Mouse (Mus musculus): ENCODE results near the gene Hist1h2bh. TPM values are rescaled to one million over a fixed set of nuclear protein-coding genes. Genes with fewer than 3 reads are reported as not detected.
A peak's percentile ranks its signal among the peaks of the same experiment; 100 is the strongest.
"Not testable (repeated sequence)": the region's sequence is repeated elsewhere in the genome, so short reads cannot be mapped to it uniquely, and the experiment has no call there.

The Hist1h2bh gene
- under 1 TPM; 0.41 to 0.66 TPM for polyA plus RNA-seq (2017; shearing (Covaris generic))

DNA sequence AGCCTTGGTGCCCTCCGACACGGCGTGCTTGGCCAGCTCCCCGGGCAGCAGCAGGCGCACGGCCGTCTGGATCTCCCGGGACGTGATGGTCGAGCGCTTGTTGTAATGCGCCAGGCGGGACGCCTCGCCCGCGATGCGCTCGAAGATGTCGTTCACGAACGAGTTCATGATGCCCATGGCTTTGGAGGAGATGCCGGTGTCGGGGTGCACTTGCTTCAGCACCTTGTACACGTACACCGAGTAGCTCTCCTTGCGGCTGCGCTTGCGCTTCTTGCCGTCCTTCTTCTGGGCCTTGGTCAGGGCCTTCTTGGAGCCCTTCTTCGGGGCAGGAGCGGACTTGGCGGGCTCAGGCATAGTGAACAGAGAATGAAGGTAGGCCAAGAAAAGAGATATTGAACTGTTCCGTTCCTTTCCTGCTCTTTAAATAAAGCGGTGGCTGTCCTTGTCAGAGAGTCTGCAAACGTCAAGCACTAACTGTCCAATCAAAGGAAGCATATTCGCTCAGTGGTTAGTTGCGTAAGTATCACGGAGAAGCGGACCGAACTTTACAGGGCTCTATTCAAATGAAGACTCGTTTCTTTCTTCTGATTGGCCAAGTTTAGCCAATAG lies at the start of gene Hist1h2bh:
Gene Hist1h2bh, minus strand, starts transcription at position 394 of the 609 bp plus-strand sequence.
- peak; percentile 89 for ATAC-seq

DNA sequence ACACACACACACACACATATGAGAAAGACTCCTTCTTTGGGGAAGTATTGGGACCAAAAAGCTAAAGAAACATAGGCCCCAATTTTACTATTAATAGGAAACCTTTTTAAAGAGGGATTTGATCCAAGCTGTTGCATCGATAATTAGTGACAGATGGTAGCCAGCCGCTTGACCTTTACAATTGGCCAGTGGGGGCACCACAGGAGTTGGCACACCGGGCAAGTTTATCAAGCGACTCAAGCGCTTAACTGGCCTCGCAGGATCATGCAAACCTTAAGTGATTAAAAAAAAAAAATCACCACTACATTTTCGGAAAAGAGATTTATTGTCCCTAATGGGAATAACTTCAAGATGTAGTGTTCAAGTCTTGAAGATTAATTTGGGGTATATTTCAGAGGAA lies 49.4 kb upstream of the Hist1h2bh start:
- ATAC-seq, result no peak

DNA sequence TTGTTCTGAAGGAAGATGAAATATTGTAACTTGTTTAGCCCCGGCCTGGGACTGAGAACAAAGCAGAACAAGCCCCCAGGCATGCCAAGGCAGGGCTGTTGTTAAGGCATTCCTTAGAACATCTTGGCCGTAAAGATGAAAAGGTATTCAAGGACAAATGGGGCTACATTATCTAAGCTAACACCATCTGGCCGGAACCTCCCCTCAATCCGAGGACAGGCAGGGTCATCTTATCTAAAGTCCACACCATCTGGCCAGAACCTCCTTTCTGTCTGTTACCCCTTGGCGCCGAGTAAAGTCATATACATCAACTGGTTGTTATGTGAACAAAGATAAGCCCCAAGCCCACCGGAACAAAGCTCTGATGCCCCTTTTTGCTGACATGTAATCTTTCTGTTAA lies 48.7 kb upstream of the Hist1h2bh start:
- ATAC-seq, result not testable (repeated sequence)

DNA sequence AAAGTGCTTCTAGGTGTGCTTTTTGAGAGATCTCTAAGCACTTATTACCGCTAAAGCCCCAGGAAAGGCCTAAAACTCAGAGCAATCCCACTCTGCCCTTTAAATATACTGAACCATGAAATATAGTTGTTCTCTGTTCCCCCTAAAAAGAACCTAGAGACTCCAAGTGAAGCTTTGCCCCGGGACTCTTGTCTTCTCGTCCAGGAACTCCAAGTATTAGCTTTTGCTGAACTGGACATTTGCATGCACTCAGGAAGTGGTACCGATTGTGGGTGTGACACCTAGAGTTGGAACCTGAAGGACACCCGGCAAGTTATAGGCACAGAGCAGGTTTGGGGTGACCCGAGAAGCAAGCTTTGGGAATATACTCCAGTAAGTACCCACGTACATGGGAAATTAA lies 48.0 kb upstream of the Hist1h2bh start:
- no peak for ATAC-seq

DNA sequence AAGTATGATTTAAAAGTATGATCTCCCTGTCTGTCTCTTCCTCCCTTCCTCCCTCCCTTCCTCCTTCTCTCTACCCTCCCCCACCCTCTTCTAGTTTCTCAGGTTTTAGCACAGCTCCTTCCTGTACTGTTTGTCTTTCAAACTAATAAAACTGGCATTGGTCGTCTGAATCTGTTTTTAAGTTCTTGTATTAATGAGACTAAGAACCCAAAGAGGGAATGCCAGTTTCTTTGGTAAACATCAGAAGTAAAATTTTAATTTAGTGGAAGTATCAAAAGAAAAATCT lies 43.7 kb upstream of the Hist1h2bh start:
- no peak for ATAC-seq

DNA sequence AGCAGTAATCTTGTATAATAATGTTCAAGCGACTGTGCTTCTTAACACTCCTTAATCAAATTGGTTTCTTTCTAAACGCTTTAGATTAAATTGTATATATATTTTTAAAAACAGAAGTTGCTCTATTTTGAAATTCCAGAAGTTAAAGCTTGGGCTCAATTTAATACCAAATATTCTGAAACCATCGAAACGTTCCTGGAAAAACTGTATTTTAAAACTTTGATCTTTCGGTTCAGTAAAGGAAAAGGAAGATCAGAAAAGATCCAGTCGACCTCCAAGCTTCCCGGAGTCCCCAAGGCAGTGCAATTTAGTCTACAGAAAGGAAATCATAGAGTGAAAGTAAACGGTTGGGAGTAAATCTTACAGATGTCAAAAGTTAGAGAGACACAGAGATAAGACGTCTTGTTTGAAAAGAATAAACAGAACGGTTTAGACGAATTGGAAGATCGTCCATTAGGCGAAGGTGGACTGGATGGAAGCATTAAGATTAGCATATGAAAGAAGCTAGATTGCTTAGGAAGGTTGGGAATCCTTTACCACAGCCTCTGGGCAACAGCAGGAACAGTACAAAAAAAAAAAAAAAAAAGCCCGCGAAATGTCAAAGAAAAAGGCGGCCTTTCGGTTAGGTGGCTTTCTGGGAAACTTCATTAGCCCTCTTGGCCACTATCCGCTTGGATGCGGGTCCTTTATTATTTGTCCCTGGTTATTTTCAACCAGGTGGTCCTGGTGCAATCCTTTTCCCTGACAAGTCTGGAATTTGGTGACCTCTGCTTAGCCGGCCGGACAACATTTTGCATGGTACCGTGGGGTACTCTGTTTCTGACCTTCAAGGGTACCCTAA lies 43.1 kb upstream of the Hist1h2bh start:
- no peak for ATAC-seq

DNA sequence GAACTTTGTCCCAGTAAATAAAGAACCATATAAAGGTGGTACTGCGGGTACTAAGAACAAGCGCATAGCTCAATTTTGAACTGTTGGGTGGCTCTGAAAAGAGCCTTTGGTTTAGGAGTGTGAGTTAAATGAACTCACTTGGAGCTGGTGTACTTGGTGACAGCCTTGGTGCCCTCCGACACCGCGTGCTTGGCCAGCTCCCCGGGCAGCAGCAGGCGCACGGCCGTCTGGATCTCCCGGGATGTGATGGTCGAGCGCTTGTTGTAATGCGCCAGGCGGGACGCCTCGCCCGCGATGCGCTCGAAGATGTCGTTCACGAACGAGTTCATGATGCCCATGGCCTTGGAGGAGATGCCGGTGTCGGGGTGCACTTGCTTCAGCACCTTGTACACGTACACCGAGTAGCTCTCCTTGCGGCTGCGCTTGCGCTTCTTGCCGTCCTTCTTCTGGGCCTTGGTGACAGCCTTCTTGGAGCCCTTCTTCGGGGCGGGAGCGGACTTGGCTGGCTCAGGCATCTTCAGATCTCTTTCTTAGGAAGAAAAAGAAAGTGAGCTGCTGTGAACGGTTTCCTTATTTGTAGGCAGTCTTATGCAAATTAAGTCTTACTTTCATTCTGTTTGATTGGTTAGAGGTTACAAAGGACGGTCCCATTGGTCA lies 42.4 kb upstream of the Hist1h2bh start:
- ATAC-seq, result peak; percentile 79

DNA sequence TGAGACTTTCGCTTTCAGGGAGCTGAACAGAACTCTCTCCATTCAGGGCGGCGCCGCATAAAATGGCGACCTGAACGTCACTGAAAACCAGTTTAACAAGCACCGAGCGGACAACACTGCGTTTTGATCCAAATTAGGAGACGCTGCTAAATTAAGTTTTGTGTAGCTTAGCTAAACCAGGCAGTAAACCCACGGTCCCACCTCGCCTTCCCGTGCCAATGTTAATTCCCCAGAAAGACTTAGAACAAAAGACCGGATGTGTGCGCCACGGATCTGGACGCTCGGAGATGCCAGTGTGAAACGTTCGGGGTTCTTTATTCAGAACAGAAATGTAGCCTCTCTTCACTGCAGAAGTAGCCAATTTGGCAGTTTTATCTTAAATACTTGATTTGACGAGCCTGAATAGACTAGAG lies 41.8 kb upstream of the Hist1h2bh start:
- peak; percentile 45 for ATAC-seq

DNA sequence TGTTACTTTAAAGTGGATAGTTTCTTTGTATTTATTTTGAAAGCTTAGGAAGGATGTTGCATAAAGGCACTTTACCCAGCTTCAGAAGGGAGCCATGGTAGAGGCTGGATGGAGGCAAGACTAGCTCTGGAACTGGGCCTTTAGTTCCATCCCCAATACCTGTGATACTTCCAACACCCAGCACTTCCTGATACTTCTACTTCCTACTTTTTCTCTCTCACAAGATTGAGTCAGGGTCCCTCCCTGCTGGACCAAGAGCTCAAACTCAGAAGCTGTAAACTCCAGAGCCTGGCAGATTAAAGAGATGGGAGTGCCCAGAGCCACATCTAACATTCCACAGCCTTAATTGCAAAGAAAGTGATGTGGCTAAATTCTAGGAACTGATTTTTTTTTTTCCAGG lies 41.1 kb upstream of the Hist1h2bh start:
- no peak for ATAC-seq

DNA sequence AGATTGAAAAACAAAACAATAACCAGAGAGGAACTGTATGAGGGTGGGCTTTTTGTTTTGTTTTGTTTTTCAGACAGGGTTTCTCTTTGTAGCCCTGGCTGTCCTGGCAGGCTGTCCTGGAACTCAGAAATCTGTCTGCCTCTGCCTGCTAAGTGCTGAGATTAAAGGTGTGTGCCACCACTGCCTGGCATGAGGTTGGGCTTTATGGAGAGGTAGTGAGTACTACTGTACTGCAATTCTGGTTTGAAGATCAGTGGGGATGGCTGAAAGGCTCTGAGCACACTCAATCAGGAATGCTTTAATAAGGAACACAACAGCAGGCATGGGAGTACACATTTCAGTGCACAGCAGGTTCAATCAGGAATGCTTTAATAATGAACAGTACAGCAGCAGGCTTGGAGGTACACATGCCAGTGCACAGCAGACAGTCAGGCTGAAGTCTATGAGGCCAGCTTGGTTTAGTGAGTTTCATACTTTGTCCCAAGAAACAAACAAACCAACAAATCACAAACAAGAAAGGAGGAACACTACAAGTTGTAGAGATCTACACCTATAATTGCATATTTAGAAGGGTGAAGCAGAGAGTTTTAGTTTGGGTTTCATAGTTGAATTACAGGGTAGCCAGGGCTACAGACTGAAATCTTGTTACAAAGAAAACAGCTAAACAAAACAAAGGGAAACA lies 40.3 kb upstream of the Hist1h2bh start:
- no peak for ATAC-seq

DNA sequence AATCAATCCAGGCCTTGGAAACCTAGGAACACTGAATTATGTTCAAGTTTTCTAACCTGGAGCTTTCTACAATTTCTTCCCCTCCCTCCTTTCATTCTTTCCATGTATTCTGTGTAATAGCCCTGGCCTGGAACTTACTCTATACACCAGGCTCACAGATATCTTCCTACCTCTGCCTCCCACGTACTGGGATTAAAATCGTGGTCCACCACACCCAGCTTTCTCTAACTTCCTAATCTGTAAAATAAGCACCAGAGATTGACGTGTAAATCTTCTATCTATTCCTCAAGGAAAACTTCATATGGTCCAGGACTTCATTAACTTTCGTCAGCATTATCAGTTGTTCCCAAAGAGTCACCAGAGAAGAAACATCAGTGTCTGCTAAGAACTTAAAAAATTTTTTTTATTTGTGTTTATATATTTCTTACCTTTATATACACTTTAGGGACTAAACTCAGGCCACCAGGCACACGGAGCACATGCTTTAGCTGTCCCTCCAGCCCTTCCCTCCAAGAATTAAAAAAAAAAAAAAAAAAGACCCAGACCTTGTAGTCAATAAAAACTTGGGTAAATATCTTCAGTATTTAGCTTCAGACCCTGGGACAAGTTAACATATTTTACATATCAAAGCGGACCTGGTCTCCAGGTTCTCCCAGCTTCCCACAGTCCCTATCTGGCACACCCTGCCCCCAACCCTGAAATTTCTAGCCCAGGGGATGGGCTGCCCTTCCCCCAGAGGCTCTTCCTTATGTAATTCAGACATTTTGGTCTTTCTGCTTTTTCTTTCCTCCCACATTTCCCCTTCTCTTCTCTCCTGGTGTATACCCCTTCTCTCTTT lies 39.2 kb upstream of the Hist1h2bh start:
- no peak for ATAC-seq

DNA sequence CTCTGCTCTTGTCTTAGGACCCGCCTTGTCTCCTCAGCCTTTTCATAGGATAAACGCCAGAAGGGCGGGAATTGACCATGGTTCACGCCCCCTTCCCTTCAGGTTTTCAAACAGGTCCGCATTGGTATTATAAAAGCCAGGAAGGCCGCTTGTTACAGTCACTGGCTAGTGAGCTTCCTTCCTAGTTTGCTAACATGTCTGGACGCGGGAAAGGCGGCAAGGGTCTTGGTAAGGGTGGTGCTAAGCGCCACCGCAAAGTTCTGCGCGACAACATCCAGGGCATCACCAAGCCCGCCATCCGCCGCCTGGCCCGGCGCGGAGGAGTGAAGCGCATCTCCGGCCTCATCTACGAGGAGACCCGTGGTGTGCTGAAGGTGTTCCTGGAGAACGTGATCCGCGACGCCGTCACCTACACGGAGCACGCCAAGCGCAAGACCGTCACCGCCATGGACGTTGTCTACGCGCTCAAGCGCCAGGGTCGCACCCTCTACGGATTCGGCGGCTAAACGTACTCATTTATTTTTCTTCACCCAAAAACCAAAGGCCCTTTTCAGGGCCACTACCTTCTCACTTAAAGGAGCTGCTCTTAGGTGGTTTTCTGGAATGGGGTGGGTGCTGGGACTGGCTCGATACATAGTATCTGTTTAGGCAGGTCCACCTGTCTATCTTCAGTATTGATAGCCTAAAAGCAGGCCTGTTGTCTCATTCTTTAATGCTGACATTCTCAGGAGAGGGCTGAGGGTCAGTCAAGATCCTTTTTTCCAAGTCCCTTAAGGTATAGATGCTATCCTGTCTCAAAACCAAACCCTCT lies 38.4 kb upstream of the Hist1h2bh start, which contains the start of gene Hist1h4d:
Gene Hist1h4d, plus strand, starts transcription at position 191 of the 811 bp plus-strand sequence.
- peak; percentile 71 for ATAC-seq

DNA sequence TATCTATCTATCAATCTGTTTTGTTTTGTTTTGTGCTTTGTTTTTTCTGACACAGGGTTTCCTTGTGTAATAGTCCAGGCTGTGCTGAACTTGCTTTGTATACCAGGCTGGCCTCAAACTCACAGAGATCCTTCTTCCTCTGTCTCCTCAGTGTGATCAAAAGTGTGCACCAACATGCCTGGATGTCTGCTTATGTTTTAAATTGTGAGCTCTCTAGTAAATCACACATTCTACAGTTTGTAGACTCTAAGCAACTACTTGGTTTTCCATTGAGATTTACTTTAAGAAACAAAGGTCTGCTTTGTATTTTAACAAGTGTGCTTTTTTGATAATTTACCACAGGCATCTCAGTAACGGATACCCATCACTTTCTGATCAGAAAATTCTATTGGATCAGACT lies 34.6 kb upstream of the Hist1h2bh start:
- ATAC-seq, result no peak

DNA sequence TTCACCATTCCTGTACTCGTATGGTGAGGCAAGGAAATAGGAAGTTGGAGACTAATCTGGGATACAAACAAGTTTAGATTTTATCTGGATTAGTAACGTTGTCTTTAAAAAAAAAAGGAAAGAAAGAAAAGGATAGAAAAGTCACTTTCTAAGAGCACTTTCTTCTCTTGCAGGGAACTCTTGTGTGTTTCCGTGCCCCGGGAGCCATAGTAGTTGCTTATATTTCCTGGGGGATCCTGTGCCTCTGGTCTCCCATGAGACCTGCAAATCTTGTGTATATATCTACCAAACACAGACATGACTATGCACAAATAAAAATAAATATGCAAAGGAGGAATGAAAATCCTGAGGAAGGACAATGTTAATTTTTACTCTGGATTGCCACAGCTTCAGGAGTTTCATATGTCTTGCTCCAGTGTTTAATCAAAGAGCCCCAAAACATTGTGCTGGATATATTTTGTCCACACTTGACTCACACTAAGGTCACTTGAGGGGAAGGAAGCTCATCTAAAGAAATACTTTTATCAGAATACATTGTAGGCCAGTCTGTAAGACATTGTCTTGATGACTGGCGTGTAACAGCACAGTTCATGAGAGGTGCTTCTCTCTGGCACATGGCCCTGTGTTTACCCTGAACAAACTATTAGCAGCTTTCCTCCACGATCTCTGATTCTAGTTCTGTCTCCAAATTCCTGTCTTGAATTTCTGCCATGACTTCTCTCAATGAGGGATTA lies 33.9 kb upstream of the Hist1h2bh start:
- no peak for ATAC-seq

DNA sequence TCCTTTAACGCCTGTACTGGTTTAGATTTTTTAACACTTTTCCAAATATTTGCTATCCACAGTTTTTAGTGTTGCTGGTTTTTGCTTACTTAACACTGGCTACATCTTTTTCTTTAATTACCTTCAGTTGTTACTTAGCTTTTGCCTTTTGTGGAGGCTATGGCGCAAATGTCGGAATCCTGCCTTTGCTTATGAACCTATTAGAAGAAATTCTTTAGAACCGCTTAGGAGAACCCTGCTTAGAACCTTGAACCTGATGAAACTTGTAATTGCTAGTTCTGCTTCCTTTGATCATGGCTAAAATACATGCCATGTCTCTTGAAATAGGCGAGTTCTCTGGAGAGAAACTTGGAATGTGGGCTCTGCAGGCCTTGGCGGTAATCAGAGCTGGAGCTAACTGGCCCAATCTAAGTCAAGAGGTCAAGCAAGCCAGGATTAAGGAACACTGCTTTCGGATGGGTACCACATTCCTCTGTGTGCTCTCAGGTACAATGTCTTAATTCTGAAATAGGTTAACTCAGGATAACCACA lies 33.2 kb upstream of the Hist1h2bh start:
- no peak for ATAC-seq

DNA sequence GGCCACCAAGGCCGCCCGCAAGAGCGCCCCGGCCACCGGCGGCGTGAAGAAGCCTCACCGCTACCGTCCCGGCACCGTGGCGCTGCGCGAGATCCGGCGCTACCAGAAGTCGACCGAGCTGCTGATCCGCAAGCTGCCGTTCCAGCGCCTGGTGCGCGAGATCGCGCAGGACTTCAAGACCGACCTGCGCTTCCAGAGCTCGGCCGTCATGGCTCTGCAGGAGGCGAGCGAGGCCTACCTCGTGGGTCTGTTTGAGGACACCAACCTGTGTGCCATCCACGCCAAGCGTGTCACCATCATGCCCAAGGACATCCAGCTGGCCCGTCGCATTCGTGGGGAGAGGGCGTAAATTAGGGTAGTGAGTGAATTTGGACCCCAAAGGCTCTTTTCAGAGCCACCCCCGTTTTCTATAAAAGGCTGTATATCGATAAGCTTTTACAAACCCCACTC lies 32.7 kb upstream of the Hist1h2bh start:
- not testable (repeated sequence) for ATAC-seq

DNA sequence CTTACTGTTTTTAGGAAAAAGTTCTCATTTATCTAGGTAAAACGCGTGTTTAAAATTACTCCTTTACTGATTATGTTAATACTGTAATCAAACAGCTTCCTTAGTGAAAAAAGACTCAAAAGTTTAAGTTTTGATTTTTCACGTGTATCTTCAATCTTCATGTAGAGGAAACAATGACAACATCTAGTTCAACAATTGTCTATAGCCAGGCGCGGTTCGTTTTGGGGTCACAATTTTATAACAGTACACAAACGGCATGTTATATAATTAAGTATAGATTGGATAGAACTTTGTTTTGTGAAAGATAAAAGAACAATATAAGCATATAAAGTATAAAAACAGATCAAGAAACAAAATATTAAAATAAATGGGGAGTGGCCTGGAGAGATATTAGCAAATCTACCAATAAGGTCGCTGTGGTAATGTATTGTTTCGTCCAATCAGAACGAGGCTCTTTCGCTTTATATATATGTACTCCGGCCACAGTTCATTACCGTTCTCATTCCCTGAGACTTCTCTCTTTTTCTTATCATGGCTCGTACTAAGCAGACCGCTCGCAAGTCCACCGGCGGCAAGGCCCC lies 32.2 kb upstream of the Hist1h2bh start, which contains the start of gene Hist1h3d:
Gene Hist1h3d, plus strand, starts transcription at position 493 of the 581 bp plus-strand sequence.
- ATAC-seq, result peak; percentile 40

DNA sequence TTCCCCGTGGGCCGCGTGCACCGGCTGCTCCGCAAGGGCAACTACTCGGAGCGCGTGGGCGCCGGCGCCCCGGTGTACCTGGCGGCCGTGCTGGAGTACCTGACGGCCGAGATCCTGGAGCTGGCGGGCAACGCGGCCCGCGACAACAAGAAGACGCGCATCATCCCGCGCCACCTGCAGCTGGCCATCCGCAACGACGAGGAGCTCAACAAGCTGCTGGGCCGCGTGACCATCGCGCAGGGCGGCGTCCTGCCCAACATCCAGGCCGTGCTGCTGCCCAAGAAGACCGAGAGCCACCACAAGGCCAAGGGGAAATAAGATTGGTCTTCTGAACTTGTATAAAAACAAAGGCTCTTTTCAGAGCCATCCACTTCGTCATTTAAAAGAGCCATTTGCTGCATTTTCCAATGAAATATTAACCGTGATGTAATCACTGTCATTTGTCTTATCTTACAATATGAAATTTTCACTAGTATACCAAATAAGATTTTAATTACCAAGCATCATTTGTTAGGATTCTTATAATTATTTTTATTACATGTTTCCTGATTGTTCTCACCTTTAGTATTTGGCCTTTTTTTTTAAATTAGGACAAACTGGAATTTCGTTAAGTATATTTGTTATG lies 31.5 kb upstream of the Hist1h2bh start:
- not testable (repeated sequence) for ATAC-seq

DNA sequence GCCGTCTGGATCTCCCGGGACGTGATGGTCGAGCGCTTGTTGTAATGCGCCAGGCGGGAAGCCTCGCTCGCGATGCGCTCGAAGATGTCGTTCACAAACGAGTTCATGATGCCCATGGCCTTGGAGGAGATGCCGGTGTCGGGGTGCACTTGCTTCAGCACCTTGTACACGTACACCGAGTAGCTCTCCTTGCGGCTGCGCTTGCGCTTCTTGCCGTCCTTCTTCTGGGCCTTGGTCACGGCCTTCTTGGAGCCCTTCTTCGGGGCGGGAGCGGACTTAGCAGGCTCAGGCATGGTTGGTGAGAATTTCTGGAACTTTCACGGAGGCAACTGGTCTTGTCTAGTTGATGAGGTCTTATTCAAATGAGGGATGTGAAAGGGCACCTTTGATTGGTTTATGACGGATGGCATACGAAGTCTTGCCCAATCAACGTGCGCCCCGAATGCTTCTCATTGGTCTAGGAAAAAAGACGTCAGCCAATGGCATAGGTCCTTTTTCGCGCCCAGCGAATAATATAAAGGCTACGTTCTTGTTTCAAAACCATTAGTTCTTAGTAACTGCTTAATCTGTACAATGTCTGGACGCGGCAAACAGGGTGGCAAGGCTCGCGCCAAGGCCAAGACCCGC lies 30.8 kb upstream of the Hist1h2bh start, which contains the start of the genes Hist1h2bf and Hist1h2ad:
Gene Hist1h2bf, minus strand, starts transcription at position 299 of the 627 bp plus-strand sequence.
Gene Hist1h2ad, plus strand, starts transcription at position 484 of the 627 bp plus-strand sequence.
- peak; percentile 74 for ATAC-seq
